Mouse (Mus musculus) embryonic fibroblast, embryonic 13.5 days (primary cell): Measurements from ENCODE around the gene Slc16a11.

Source experiments
- CTCF ChIP-seq: IDR thresholded peaks from 2 replicates; pipeline ENCODE4 v1.5.1; 2011; ENCODE audit warnings: mild to moderate bottlenecking, control low read depth, low read length, moderate library complexity, borderline replicate concordance; ENCODE audit not compliant: insufficient read depth
- POLR2A ChIP-seq: IDR thresholded peaks from 2 replicates; pipeline ENCODE4 v1.6.1; 2011; ENCODE audit warnings: low read depth, mild to moderate bottlenecking, control low read depth, low read length, moderate library complexity

DNA sequence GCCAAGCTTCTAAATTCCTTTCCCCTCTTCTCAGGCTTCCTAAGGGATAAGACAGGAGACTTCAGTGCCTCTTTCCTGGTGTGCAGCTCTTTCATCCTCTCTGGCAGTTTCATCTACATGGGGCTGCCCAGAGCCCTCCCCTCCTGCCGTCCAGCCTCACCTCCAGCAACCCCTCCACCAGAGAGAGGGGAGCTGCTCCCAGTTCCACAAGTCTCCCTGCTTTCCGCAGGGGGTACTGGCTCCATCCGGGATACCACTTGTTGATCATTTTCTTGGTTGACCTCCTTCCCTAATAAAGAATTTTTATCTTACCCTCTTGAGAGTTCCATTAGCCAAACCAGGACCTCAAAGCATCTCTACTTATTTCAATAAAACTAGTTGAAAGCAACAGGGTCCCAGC is 3.6 kb downstream of the Slc16a11 start:
- TF ChIP-seq POLR2A, result no peak
- TF ChIP-seq CTCF, result no peak
